Mouse (Mus musculus): ENCODE data around the gene Specc1l. TPM values are rescaled to one million over a fixed set of nuclear protein-coding genes. Genes with fewer than 3 reads are reported as not detected.
"Not testable (repeated sequence)": the region's sequence is repeated elsewhere in the genome, so short reads cannot be mapped to it uniquely, and the experiment has no call there.

Gene Specc1l
- polyA plus RNA-seq, 1 experiment from 2014 or later, result 26.7 TPM

- Histone ChIP-seq H3K9me3 (no peaks in the 10 kb centered on the region), H3K4me3 (replicated peaks) (no peak overlapping the region), H3K4me1 (no peaks in the 10 kb centered on the region), H3K9ac (no peak overlapping the region), H3K27me3 (replicated peaks) (no peaks in the 10 kb centered on the region), H3K27ac (no peak overlapping the region), H3K36me3 (no peaks in the 10 kb centered on the region), H3K4me2 (no peak overlapping the region)
- ATAC-seq (ENCODE audit: insufficient read depth, low FRiP score, low read depth), result no peak
- WGBS, result 61% methylated on average over 4 of the region's 4 CpGs
Observed at GRCm38 (mm10) chr10:75289392-75289791, 77.5 kb downstream of the Specc1l start.

- H3K4me3 ChIP-seq (replicated peaks), result no peak overlapping the region
- ATAC-seq (ENCODE audit: insufficient read depth, low FRiP score, low read depth), result no peak
- no peaks in the 10 kb centered on the region for H3K9me3 ChIP-seq
- H3K4me1 ChIP-seq, result no peaks in the 10 kb centered on the region
- no peaks in the 10 kb centered on the region for H3K36me3 ChIP-seq
- no peak overlapping the region for H3K27ac ChIP-seq
- no peak overlapping the region for H3K9ac ChIP-seq
- H3K4me2 ChIP-seq, result no peak overlapping the region
- WGBS, result 84% methylated on average over 5 of the region's 5 CpGs
- no peaks in the 10 kb centered on the region for H3K27me3 ChIP-seq (replicated peaks)
Observed at GRCm38 (mm10) chr10:75290650-75291049, 78.8 kb downstream of the Specc1l start.

GRCm38 (mm10) chr10:75291338-75291737, 79.5 kb downstream of the Specc1l start:
- no peak overlapping the region for H3K27ac ChIP-seq
- ATAC-seq (ENCODE audit: insufficient read depth, low FRiP score, low read depth), result no peak
- H3K9ac ChIP-seq, result no peak overlapping the region
- H3K4me1 ChIP-seq, result no peaks in the 10 kb centered on the region
- no peaks in the 10 kb centered on the region for H3K36me3 ChIP-seq
- no peaks in the 10 kb centered on the region for H3K27me3 ChIP-seq (replicated peaks)
- no peak overlapping the region for H3K4me2 ChIP-seq
- H3K4me3 ChIP-seq (replicated peaks), result no peak overlapping the region
- H3K9me3 ChIP-seq, result no peaks in the 10 kb centered on the region
- WGBS, result 77% methylated on average over 1 of the region's 1 CpGs

- H3K4me3 ChIP-seq (replicated peaks); H3K4me1 ChIP-seq; H3K9ac ChIP-seq; H3K9me3 ChIP-seq; H3K27ac ChIP-seq; ATAC-seq (ENCODE audit: insufficient read depth, low FRiP score, low read depth); H3K36me3 ChIP-seq; H3K27me3 ChIP-seq (replicated peaks); H3K4me2 ChIP-seq: not testable (repeated sequence)
- WGBS, result 87% methylated on average over 8 of the region's 8 CpGs
Observed at GRCm38 (mm10) chr10:75292206-75292605, 80.3 kb downstream of the Specc1l start.

GRCm38 (mm10) chr10:75293288-75293687, 81.4 kb downstream of the Specc1l start:
- Histone ChIP-seq H3K4me1 (no peaks in the 10 kb centered on the region), H3K9ac (no peak overlapping the region), H3K4me2 (no peak overlapping the region), H3K36me3 (0 out of 2 replicates have a peak, but pooled peaks cover 6% of the 10 kb centered on the region), H3K4me3 (replicated peaks) (no peak overlapping the region), H3K27ac (no peak overlapping the region), H3K9me3 (no peaks in the 10 kb centered on the region), H3K27me3 (replicated peaks) (no peaks in the 10 kb centered on the region)
- no peak for ATAC-seq (ENCODE audit: insufficient read depth, low FRiP score, low read depth)
- 74% methylated on average over 3 of the region's 3 CpGs for WGBS

GRCm38 (mm10) chr10:75294362-75294761, 82.5 kb downstream of the Specc1l start:
- Histone ChIP-seq H3K9ac (no peak overlapping the region), H3K4me1 (no peaks in the 10 kb centered on the region), H3K4me2 (no peak overlapping the region), H3K36me3 (0 out of 2 replicates have a peak, but pooled peaks cover 6% of the 10 kb centered on the region), H3K27ac (no peak overlapping the region), H3K4me3 (replicated peaks) (no peak overlapping the region), H3K9me3 (no peaks in the 10 kb centered on the region), H3K27me3 (replicated peaks) (no peaks in the 10 kb centered on the region)
- ATAC-seq (ENCODE audit: insufficient read depth, low FRiP score, low read depth), result no peak
- 61% methylated on average over 4 of the region's 4 CpGs for WGBS

GRCm38 (mm10) chr10:75294926-75295325, 83.1 kb downstream of the Specc1l start:
- Histone ChIP-seq H3K9ac (no peak overlapping the region), H3K36me3 (0 out of 2 replicates have a peak, but pooled peaks cover 6% of the 10 kb centered on the region), H3K4me2 (no peak overlapping the region), H3K4me3 (replicated peaks) (no peak overlapping the region), H3K4me1 (no peaks in the 10 kb centered on the region), H3K27me3 (replicated peaks) (no peaks in the 10 kb centered on the region), H3K27ac (no peak overlapping the region), H3K9me3 (no peaks in the 10 kb centered on the region)
- 73% methylated on average over 4 of the region's 4 CpGs for WGBS
- no peak for ATAC-seq (ENCODE audit: insufficient read depth, low FRiP score, low read depth)

- Histone ChIP-seq H3K36me3 (0 out of 2 replicates have a peak, but pooled peaks cover 6% of the 10 kb centered on the region), H3K9me3 (no peaks in the 10 kb centered on the region), H3K27ac (no peak overlapping the region), H3K4me3 (replicated peaks) (no peak overlapping the region), H3K4me2 (no peak overlapping the region), H3K4me1 (no peaks in the 10 kb centered on the region), H3K27me3 (replicated peaks) (no peaks in the 10 kb centered on the region), H3K9ac (no peak overlapping the region)
- no peak for ATAC-seq (ENCODE audit: insufficient read depth, low FRiP score, low read depth)
- 92% methylated on average over 5 of the region's 5 CpGs for WGBS
Observed at GRCm38 (mm10) chr10:75298608-75299007, 86.7 kb downstream of the Specc1l start.

GRCm38 (mm10) chr10:75299785-75300418, 88.0 kb downstream of the Specc1l start:
- H3K27ac ChIP-seq, result no peak overlapping the region
- no peak overlapping the region for H3K4me2 ChIP-seq
- 0 out of 2 replicates have a peak, but pooled peaks cover 6% of the 10 kb centered on the region for H3K36me3 ChIP-seq
- no peaks in the 10 kb centered on the region for H3K4me1 ChIP-seq
- H3K27me3 ChIP-seq (replicated peaks), result no peaks in the 10 kb centered on the region
- ATAC-seq (ENCODE audit: insufficient read depth, low FRiP score, low read depth), result no peak; the same call in 1 of the 2 replicates
- H3K9me3 ChIP-seq, result no peaks in the 10 kb centered on the region
- H3K4me3 ChIP-seq (replicated peaks), result no peak overlapping the region
- WGBS, result 49% methylated on average over 5 of the region's 5 CpGs
- H3K9ac ChIP-seq, result no peak overlapping the region

GRCm38 (mm10) chr10:75301195-75301806, 89.4 kb downstream of the Specc1l start:
- Histone ChIP-seq H3K27me3 (replicated peaks) (no peaks in the 10 kb centered on the region), H3K27ac (no peak overlapping the region), H3K9me3 (no peaks in the 10 kb centered on the region), H3K36me3 (peaks cover 6% of the 10 kb centered on the region; the same call in 1 of the 2 replicates), H3K9ac (no peak overlapping the region), H3K4me1 (no peaks in the 10 kb centered on the region), H3K4me2 (no peak overlapping the region), H3K4me3 (replicated peaks) (no peak overlapping the region)
- ATAC-seq (ENCODE audit: insufficient read depth, low FRiP score, low read depth), result no peak
- WGBS, result 91% methylated on average over 12 of the region's 12 CpGs

GRCm38 (mm10) chr10:75301937-75302336, 90.1 kb downstream of the Specc1l start:
- no peaks in the 10 kb centered on the region for H3K4me1 ChIP-seq
- ATAC-seq (ENCODE audit: insufficient read depth, low FRiP score, low read depth), result no peak
- H3K27me3 ChIP-seq (replicated peaks), result no peaks in the 10 kb centered on the region
- no peak overlapping the region for H3K27ac ChIP-seq
- H3K9me3 ChIP-seq, result no peaks in the 10 kb centered on the region
- H3K36me3 ChIP-seq, result peaks cover 6% of the 10 kb centered on the region; the same call in 1 of the 2 replicates
- no peak overlapping the region for H3K4me3 ChIP-seq (replicated peaks)
- H3K9ac ChIP-seq, result no peak overlapping the region
- H3K4me2 ChIP-seq, result no peak overlapping the region
- WGBS, result 83% methylated on average over 4 of the region's 4 CpGs

- H3K27me3 ChIP-seq (replicated peaks), result no peaks in the 10 kb centered on the region
- H3K27ac ChIP-seq, result no peak overlapping the region
- H3K36me3 ChIP-seq, result peaks cover 6% of the 10 kb centered on the region; the same call in 1 of the 2 replicates
- WGBS, result 83% methylated on average over 4 of the region's 4 CpGs
- H3K4me2 ChIP-seq, result no peak overlapping the region
- H3K4me3 ChIP-seq (replicated peaks), result no peak overlapping the region
- no peak for ATAC-seq (ENCODE audit: insufficient read depth, low FRiP score, low read depth)
- no peaks in the 10 kb centered on the region for H3K9me3 ChIP-seq
- no peak overlapping the region for H3K9ac ChIP-seq
- H3K4me1 ChIP-seq, result no peaks in the 10 kb centered on the region
Observed at GRCm38 (mm10) chr10:75302536-75302935, 90.7 kb downstream of the Specc1l start.

All from stomach, embryonic 15.5 days (tissue).